Mouse (Mus musculus) frontal cortex, postnatal 10 days (tissue): ENCODE results near the gene Klk1b4.

Experiments
- DNase-seq, 2 experiments: peaks; one replicate each; pipeline ENCODE4 v3.0.0; 2022; ENCODE audit warnings: low spot score in 2 of 2, mixed read lengths in 1 of 2

Klk1b4 gene

DNA sequence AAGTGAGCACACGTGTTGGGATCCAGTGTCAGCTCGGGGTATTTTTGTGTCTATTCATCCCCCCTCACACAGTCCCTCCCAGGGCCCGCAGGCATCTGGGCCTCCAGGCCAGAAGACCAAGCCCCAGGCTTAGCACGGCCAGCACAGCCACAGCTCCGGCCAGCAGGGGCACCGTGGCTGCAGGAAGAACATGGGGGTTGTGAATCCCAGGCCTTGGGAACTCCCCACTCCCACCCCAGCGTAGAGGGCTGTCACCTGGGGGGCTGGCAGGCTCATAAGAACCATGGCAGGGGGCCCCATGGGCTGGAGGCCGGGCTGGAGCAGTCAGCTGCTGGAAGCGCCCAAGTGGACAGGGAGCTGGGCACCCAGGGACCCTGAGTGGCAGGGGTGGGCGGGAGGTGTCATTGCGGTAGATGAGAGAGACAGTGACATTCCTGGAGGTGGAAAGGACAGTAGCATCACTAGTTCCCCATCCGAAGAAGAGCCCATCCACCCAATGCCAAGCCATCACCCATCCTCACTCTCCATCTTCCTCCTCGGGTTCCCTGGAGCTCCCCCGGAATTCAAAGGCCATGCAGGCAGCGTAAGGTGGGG lies 45.9 kb downstream of the Klk1b4 start:
- no peak for DNase-seq

GRCm38 (mm10) chr7:44254930-44255329 lies 47.7 kb downstream of the Klk1b4 start:
- DNase-seq: no peak

- no peak for DNase-seq
Measured at GRCm38 (mm10) chr7:44257278-44257677, 50.0 kb downstream of the Klk1b4 start, which contains the start of gene Acp4. Acp4 (minus strand) TSS chr7:44257378.

DNA sequence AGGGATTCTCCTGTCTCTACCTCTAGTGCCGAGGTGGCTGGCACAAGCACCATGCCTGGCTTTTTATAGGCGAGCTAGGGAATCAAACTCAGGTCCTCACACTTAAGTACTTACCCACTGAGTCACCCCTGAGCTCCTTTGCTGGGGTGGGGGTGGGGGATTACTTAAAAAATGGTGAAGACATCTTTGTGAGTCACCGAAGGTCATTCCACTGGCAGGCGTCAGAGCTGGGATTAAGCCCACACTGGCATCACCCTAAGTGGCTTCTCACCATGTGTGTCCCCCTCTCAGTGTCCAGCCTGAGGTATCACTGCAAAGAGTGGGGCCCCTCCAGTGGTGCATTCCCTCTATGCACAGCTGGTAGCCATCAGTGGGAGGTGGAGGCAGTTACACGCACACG lies 53.2 kb downstream of the Klk1b4 start:
- no peak for DNase-seq

DNA sequence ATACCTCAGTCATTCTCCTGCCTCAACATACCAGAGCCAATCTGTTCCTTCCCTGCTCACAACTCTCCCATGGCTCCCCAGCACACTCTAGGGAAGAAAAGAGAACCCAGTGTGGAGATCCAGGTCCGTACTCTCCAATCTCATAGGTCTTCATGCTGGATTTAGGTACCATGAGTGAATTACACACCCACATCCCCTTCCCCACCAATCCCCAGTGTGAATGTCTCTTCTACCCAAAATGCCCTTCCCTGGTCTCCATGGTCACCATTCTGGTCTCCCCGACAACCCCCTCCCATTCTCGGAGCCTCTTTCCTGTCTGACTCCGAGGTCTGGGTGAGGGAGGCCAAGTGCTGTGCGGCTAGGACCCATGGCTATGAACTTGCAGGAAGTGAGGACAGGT lies 53.9 kb downstream of the Klk1b4 start, which contains the start of gene Gm15517:
Gene Gm15517 (plus strand): TSS at position 301 of the 400 bp plus-strand sequence.
- no peak for DNase-seq
